Mouse (Mus musculus) MEL (cell line): ENCODE measurements around the gene Wdr41. TPM values are rescaled to one million over a fixed set of nuclear protein-coding genes. Genes with fewer than 3 reads are reported as not detected.

Source experiments
- DNase-seq: peaks from one replicate; pipeline ENCODE4 v3.0.0; 2011; ENCODE audit warnings: low read depth, low spot score
- H3K27ac ChIP-seq: 2 replicates; pipeline ENCODE4 v1.5.1; 2012; ENCODE audit warnings: low read depth, mild to moderate bottlenecking, control low read depth, low read length, moderate library complexity; ENCODE audit not compliant: control insufficient read depth
- H3K27me3 ChIP-seq, 2 experiments: fragments of 150-350 bp in 1 of 2; sonication (generic) in 1 of 2; 2 replicates each; pipeline ENCODE4 v1.6.1; 2012; ENCODE audit warnings: low read length in 2 of 2, mild to moderate bottlenecking in 2 of 2, improper control_type of control experiment in 1 of 2, moderate library complexity in 1 of 2; ENCODE audit not compliant: insufficient read depth in 2 of 2, control insufficient read depth in 1 of 2
- H3K36me3 ChIP-seq, 2 experiments: 2 replicates each; pipeline ENCODE4 v1.6.1; 2012 to 2014; ENCODE audit warnings: low read length in 2 of 2, improper control_type of control experiment in 1 of 2, inconsistent platforms in 1 of 2, mild to moderate bottlenecking in 1 of 2; ENCODE audit not compliant: insufficient read depth in 2 of 2, control insufficient read depth in 1 of 2
- H3K4me1 ChIP-seq, 2 experiments: fragments of 150-350 bp in 1 of 2; sonication (generic) in 1 of 2; 2 replicates each; pipeline ENCODE4 v1.6.1; 2012; ENCODE audit warnings: low read length in 2 of 2, improper control_type of control experiment in 1 of 2, mild to moderate bottlenecking in 1 of 2; ENCODE audit not compliant: insufficient read depth in 2 of 2, control insufficient read depth in 1 of 2
- H3K4me3 ChIP-seq, 2 experiments: fragments of 150-350 bp in 1 of 2; sonication (generic) in 1 of 2; 2 replicates each; pipeline ENCODE4 v1.5.1; 2012; ENCODE audit warnings: low read depth in 2 of 2, low read length in 2 of 2, mild to moderate bottlenecking in 2 of 2, moderate library complexity in 2 of 2, control low read depth in 1 of 2, improper control_type of control experiment in 1 of 2; ENCODE audit not compliant: control insufficient read depth in 1 of 2, insufficient read depth in 1 of 2
- H3K79me2 ChIP-seq: 2 replicates; pipeline ENCODE4 v1.6.1; 2012; ENCODE audit warnings: mild to moderate bottlenecking, low read length, moderate library complexity; ENCODE audit not compliant: control insufficient read depth, poor library complexity, insufficient read depth
- H3K9ac ChIP-seq: 2 replicates; pipeline ENCODE4 v1.6.1; 2012; ENCODE audit warnings: low read depth, mild to moderate bottlenecking, control low read depth, low read length, moderate library complexity; ENCODE audit not compliant: control insufficient read depth, poor library complexity, severe bottlenecking
- H3K9me3 ChIP-seq: fragments of 150-350 bp; sonication (generic); replicated peaks from 2 replicates; pipeline ENCODE4 v1.6.1; 2012; ENCODE audit warnings: mild to moderate bottlenecking, low read length, improper control_type of control experiment, moderate library complexity; ENCODE audit not compliant: insufficient read depth
- E2F4 ChIP-seq: IDR thresholded peaks from 2 replicates; pipeline ENCODE4 v1.6.1; 2011; ENCODE audit warnings: low read depth, low read length, improper control_type of control experiment, borderline replicate concordance
- ELF1 ChIP-seq: IDR thresholded peaks from 2 replicates; pipeline ENCODE4 v1.6.1; 2014; ENCODE audit warnings: low read depth, mild to moderate bottlenecking, inconsistent platforms, low read length, improper control_type of control experiment, moderate library complexity
- EP300 ChIP-seq, 2 experiments: IDR thresholded peaks; 2 replicates each; pipeline ENCODE4 v1.6.1; 2011; ENCODE audit warnings: improper control_type of control experiment in 2 of 2, low read length in 2 of 2, low read depth in 1 of 2, mild to moderate bottlenecking in 1 of 2
- ETS1 ChIP-seq: IDR thresholded peaks from 2 replicates; pipeline ENCODE4 v1.6.1; 2012; ENCODE audit warnings: low read depth, mild to moderate bottlenecking, inconsistent platforms, low read length, improper control_type of control experiment, moderate library complexity
- GATA1 ChIP-seq: IDR thresholded peaks from 2 replicates; pipeline ENCODE4 v1.6.1; 2011; ENCODE audit warnings: low read depth, low read length, improper control_type of control experiment
- MEF2A ChIP-seq: IDR thresholded peaks from 2 replicates; pipeline ENCODE4 v1.6.1; 2014; ENCODE audit warnings: low read depth, mild to moderate bottlenecking, inconsistent platforms, low read length, improper control_type of control experiment; ENCODE audit not compliant: poor library complexity, insufficient replicate concordance, severe bottlenecking; ENCODE audit errors: extremely low read depth
- MYC ChIP-seq: IDR thresholded peaks from 2 replicates; pipeline ENCODE4 v1.6.1; 2011; ENCODE audit warnings: low read depth, mild to moderate bottlenecking, low read length, improper control_type of control experiment, moderate library complexity
- NRF1 ChIP-seq: IDR thresholded peaks from 2 replicates; pipeline ENCODE4 v1.6.1; 2014; ENCODE audit warnings: low read depth, mild to moderate bottlenecking, inconsistent platforms, low read length, improper control_type of control experiment, moderate library complexity; ENCODE audit not compliant: poor library complexity, insufficient read depth, severe bottlenecking
- POLR2A ChIP-seq, 2 experiments: IDR thresholded peaks; 2 replicates each; pipeline ENCODE4 v1.6.1; 2011 to 2012; ENCODE audit warnings: low read length in 2 of 2, mild to moderate bottlenecking in 2 of 2, control low read depth in 1 of 2, improper control_type of control experiment in 1 of 2, low read depth in 1 of 2, moderate library complexity in 1 of 2; ENCODE audit not compliant: control insufficient read depth in 1 of 2, insufficient read depth in 1 of 2, poor library complexity in 1 of 2
- SMC3 ChIP-seq: IDR thresholded peaks from 2 replicates; pipeline ENCODE4 v1.6.1; 2011; ENCODE audit warnings: low read depth, low read length, improper control_type of control experiment
- TAL1 ChIP-seq: IDR thresholded peaks from 2 replicates; pipeline ENCODE4 v1.6.1; 2012; ENCODE audit warnings: mild to moderate bottlenecking, inconsistent platforms, low read length, moderate library complexity, mixed read lengths
- TCF12 ChIP-seq: IDR thresholded peaks from 2 replicates; pipeline ENCODE4 v1.6.1; 2014; ENCODE audit warnings: low read depth, mild to moderate bottlenecking, inconsistent platforms, low read length, improper control_type of control experiment, moderate library complexity
- ZKSCAN1 ChIP-seq: IDR thresholded peaks from 2 replicates; pipeline ENCODE4 v1.6.1; 2012; ENCODE audit warnings: low read depth, mild to moderate bottlenecking, inconsistent platforms, low read length, improper control_type of control experiment, moderate library complexity
- ZNF384 ChIP-seq: IDR thresholded peaks from 2 replicates; pipeline ENCODE4 v1.6.1; 2012; ENCODE audit warnings: low read depth, mild to moderate bottlenecking, inconsistent platforms, low read length, improper control_type of control experiment
- polyA plus RNA-seq, 2 experiments: library from polyadenylated mRNA; stranded (reverse) in 1 of 2; unstranded in 1 of 2; fragments of >175 nt in 1 of 2; fragments of >200 nt in 1 of 2; gene quantifications; 2 replicates each; pipeline versions ENCODE4 v1.2.1 to v1.2.4; 2012; ENCODE audit warnings: low replicate concordance in 2 of 2, low read depth in 1 of 2; ENCODE audit not compliant: insufficient read length in 2 of 2, insufficient read depth in 1 of 2, missing spikeins in 1 of 2
- total RNA-seq: library from RNA; depleted of rRNA; stranded (reverse); fragments of 300-350 nt; gene quantifications from 2 replicates; pipeline ENCODE4 v1.2.3, GENCODE M21; 2012

The Wdr41 gene
- total and polyA plus RNA-seq, 3 experiments: 14.3 TPM; not detected in 1

- Histone ChIP-seq H3K9ac (no peak overlapping the region), H3K79me2 (no peaks in the 10 kb centered on the region), H3K9me3 (no peaks in the 10 kb centered on the region), H3K36me3 (peaks cover 0 to 5% of the 10 kb centered on the region in 2 experiments; a peak in 2 of 4 replicates), H3K27ac (no peak overlapping the region), H3K27me3 (no peaks in the 10 kb centered on the region), H3K4me1 (peaks cover 0 to 12% of the 10 kb centered on the region in 2 experiments; a peak in 2 of 4 replicates), H3K4me3 (no peak overlapping the region)
- no peak for DNase-seq
- TF ChIP-seq EP300 (IDR thresholded peaks at IDR 0.05; ENCODE audit: low read depth in 1 of 2, low read length in 2 of 2) (no peak), ZKSCAN1 (no peak), MYC (no peak), E2F4 (no peak), GATA1 (no peak), NRF1 (no peak), TAL1 (no peak), ZNF384 (no peak), POLR2A (IDR thresholded peaks at IDR 0.05; ENCODE audit: control insufficient read depth in 1 of 2, insufficient read depth in 1 of 2, low read depth in 1 of 2, low read length in 2 of 2, poor library complexity in 1 of 2) (no peak), TCF12 (no peak), MEF2A (no peak), SMC3 (no peak)
Observed at GRCm38 (mm10) chr13:95058885-95059284, 82.7 kb downstream of the Wdr41 start.

- TF ChIP-seq TCF12: peak; percentile 52; the same call in 1 of the 2 replicates
- TF ChIP-seq ELF1: no peak
- TF ChIP-seq ETS1: peak; percentile 45
- TF ChIP-seq GATA1: 0 out of 2 replicates have a peak, but pooled peaks have one; percentile 12
Observed at GRCm38 (mm10) chr13:95063390-95064017, 87.4 kb downstream of the Wdr41 start.

More at GRCm38 (mm10) chr13:95063390-95064017, 87.4 kb downstream of the Wdr41 start:
- H3K4me1 ChIP-seq: peaks cover 0 to 12% of the 10 kb centered on the region in 2 experiments; a peak in 2 of 4 replicates
- no peak overlapping the region for H3K27ac ChIP-seq
- H3K36me3 ChIP-seq: peaks cover 0 to 5% of the 10 kb centered on the region in 2 experiments; a peak in 2 of 4 replicates
- H3K27me3 ChIP-seq: no peaks in the 10 kb centered on the region
- H3K79me2 ChIP-seq: no peaks in the 10 kb centered on the region
- H3K4me3 ChIP-seq: no peak overlapping the region
- H3K9me3 ChIP-seq: no peaks in the 10 kb centered on the region
- H3K9ac ChIP-seq: no peak overlapping the region
- no peak for DNase-seq
